Comparison of ENCODE assay signal across 11 mouse cellular contexts in genomic region chr3:146620555-146621249, GRCm38 (mm10). TPM values are rescaled to one million over a fixed set of nuclear protein-coding genes. Genes with fewer than 3 reads are reported as not detected.
DNase-seq lines count a peak whose midpoint lies in the region; ATAC-seq lines count a peak whose summit lies in the region.
"Had no signal": no experiment of that assay in that cellular context is flagged by ENCODE, and none has a peak within 500 bp of the region (broad histone marks: within the 10 kb centered on the region; RNA-seq: fewer than 3 reads in every experiment).

No protein-coding gene starts in this region.

- no peak for ATAC-seq in heart, embryonic 12.5 days (ENCODE audit: insufficient number of reproducible peaks, low FRiP score)

- no peak overlapping the region for H3K4me3 ChIP-seq in heart, embryonic 12.5 days
- H3K4me3 ChIP-seq in limb, embryonic 10.5 days: no peak overlapping the region
- H3K4me3 ChIP-seq: embryonic facial prominence, embryonic 15.5 days; lung, embryonic 15.5 days had no signal

- H3K27me3 ChIP-seq in heart, embryonic 12.5 days (replicated peaks): no peaks in the 10 kb centered on the region
- no peaks in the 10 kb centered on the region for H3K27me3 ChIP-seq in limb, embryonic 10.5 days (ENCODE audit: low read depth, poor library complexity, severe bottlenecking)
- H3K27me3 ChIP-seq: embryonic facial prominence, embryonic 15.5 days; lung, embryonic 15.5 days had no signal

- H3K4me2 ChIP-seq in heart, embryonic 12.5 days: no peak overlapping the region
- H3K4me2 ChIP-seq: embryonic facial prominence, embryonic 15.5 days; lung, embryonic 15.5 days had no signal

- no peaks in the 10 kb centered on the region for H3K9me3 ChIP-seq in heart, embryonic 12.5 days (replicated peaks)
- no peaks in the 10 kb centered on the region for H3K9me3 ChIP-seq in limb, embryonic 10.5 days (replicated peaks)
- H3K9me3 ChIP-seq: embryonic facial prominence, embryonic 15.5 days; lung, embryonic 15.5 days had no signal

- H3K27ac ChIP-seq in heart, embryonic 12.5 days (ENCODE audit: poor library complexity, severe bottlenecking): no peak overlapping the region
- H3K27ac ChIP-seq in limb, embryonic 10.5 days: no peak overlapping the region
- H3K27ac ChIP-seq: embryonic facial prominence, embryonic 15.5 days; lung, embryonic 15.5 days had no signal

- no peak overlapping the region for H3K9ac ChIP-seq in heart, embryonic 12.5 days
- H3K9ac ChIP-seq: embryonic facial prominence, embryonic 15.5 days; lung, embryonic 15.5 days had no signal

- H3K4me1 ChIP-seq in heart, embryonic 12.5 days (replicated peaks): peaks cover 9% of the 10 kb centered on the region; the same call in 1 of the 2 replicates
- no peaks in the 10 kb centered on the region for H3K4me1 ChIP-seq in limb, embryonic 10.5 days
- H3K4me1 ChIP-seq: embryonic facial prominence, embryonic 15.5 days; lung, embryonic 15.5 days had no signal

- peak; percentile 50 to 52 for DNase-seq in heart, adult 18-20 months
- peak; percentile 76 for DNase-seq in adrenal gland, postnatal 14 days
- DNase-seq in frontal cortex, postnatal 14 days (ENCODE audit: low spot score in 2 of 2): peak; percentile 75 to 84
- DNase-seq in left cerebral cortex, adult 18-20 months (ENCODE audit: low spot score in 2 of 2): peak; percentile 79 to 85
- no peak for DNase-seq in yolk sac, embryonic 10.5 days (ENCODE audit: low spot score)
- no peak for DNase-seq in limb, embryonic 10.5 days (ENCODE audit: low spot score)
- no peak for DNase-seq in thymus, postnatal 25 days

- WGBS in heart, embryonic 12.5 days: 72% methylated on average over 14 of the region's 14 CpGs
- WGBS in limb, embryonic 10.5 days: 91% methylated on average over 14 of the region's 14 CpGs

- H3K36me3 ChIP-seq in heart, embryonic 12.5 days: no peaks in the 10 kb centered on the region
- no peaks in the 10 kb centered on the region for H3K36me3 ChIP-seq in limb, embryonic 10.5 days
- H3K36me3 ChIP-seq: embryonic facial prominence, embryonic 15.5 days; lung, embryonic 15.5 days had no signal

RNA-seq across cellular contexts. Expression of gene Dnase2b, which starts 5.3 kb away (rescaled TPM):
- total RNA-seq in heart, adult 18-20 months (2021): not detected
- polyA plus RNA-seq in heart, embryonic 12.5 days (2016; fragmentation: Nextera tagmentation; extraction: Ambion mirVana): not detected in 2 replicates
- total RNA-seq in adrenal gland, postnatal 14 days (2021): 1.3 TPM in 1 of 2 replicates, not detected in the other
- total RNA-seq in left cerebral cortex, adult 18-20 months (2021): not detected
- polyA plus RNA-seq in limb, embryonic 10.5 days (2016; fragmentation: Nextera tagmentation; extraction: Ambion mirVana): 0.05 TPM in 1 of 2 replicates, not detected in the other
- polyA plus RNA-seq: lung, embryonic 15.5 days; stomach, embryonic 14.5 days had no signal

RNA-seq across cellular contexts. Expression of gene 4930503B20Rik, which starts 30.4 kb away (rescaled TPM):
- not detected for total RNA-seq in heart, adult 18-20 months (2021)
- polyA plus RNA-seq in heart, embryonic 12.5 days (2016; fragmentation: Nextera tagmentation; extraction: Ambion mirVana): not detected in 2 replicates
- total RNA-seq in adrenal gland, postnatal 14 days (2021): not detected in 2 replicates
- total RNA-seq in left cerebral cortex, adult 18-20 months (2021): not detected
- polyA plus RNA-seq in limb, embryonic 10.5 days (2016; fragmentation: Nextera tagmentation; extraction: Ambion mirVana): not detected in 2 replicates
- polyA plus RNA-seq: stomach, embryonic 14.5 days had no signal

RNA-seq across cellular contexts. Expression of gene Uox, which starts 50.5 kb away (rescaled TPM):
- not detected for total RNA-seq in heart, adult 18-20 months (2021)
- polyA plus RNA-seq in heart, embryonic 12.5 days (2016; fragmentation: Nextera tagmentation; extraction: Ambion mirVana): 0.08 TPM in 1 of 2 replicates, not detected in the other
- 4.5 and 109 TPM in 2 replicates for total RNA-seq in adrenal gland, postnatal 14 days (2021)
- total RNA-seq in left cerebral cortex, adult 18-20 months (2021): under 1 TPM in 1 of 2 experiments, not detected in 1; 0.37 TPM
- polyA plus RNA-seq in limb, embryonic 10.5 days (2016; fragmentation: Nextera tagmentation; extraction: Ambion mirVana): not detected in 2 replicates
- polyA plus RNA-seq: stomach, embryonic 14.5 days had no signal

Comparison
In these comparisons a context has a peak if more than half of its experiments do, and no peak if none do; other contexts are left out.
1. DNase-seq: peak in heart, adult 18-20 months (2 of 2), adrenal gland, postnatal 14 days (single experiment), frontal cortex, postnatal 14 days (2 of 2) and left cerebral cortex, adult 18-20 months (2 of 2); none in yolk sac, embryonic 10.5 days (single experiment), limb, embryonic 10.5 days (single experiment) and thymus, postnatal 25 days (single experiment).